Mouse (Mus musculus) fibroblast of lung, adult 2 months (primary cell): ENCODE results near the gene H2-Ab1.
"Not testable (repeated sequence)": the region's sequence is repeated elsewhere in the genome, so short reads cannot be mapped to it uniquely, and the experiment has no call there.

Experiments used
- DNase-seq: peaks from one replicate; pipeline ENCODE4 v3.0.0-alpha.2; 2011; ENCODE audit warnings: low read depth

H2-Ab1 gene

GRCm38 (mm10) chr17:34257594-34258375 is at the start of gene H2-Ab1:
TSS of gene H2-Ab1 (plus strand) at chr17:34257689.
- peak; percentile 59 for DNase-seq

DNA sequence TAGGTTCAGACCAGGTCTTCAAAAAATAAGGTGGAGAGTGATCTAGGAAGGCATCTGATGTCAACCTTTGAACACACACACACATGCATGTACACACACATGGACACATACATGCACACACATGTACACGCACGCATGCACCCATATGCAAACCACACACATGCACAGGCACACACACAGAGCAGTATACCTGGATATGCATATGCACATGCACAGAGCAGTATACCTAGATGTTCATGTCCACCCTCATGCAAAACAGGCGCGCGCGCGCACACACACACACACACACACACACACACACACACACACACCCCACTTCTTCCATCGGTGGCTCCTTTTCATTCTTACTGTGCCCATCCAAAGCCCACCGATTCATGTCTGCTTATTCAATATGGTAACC is 49.6 kb upstream of the H2-Ab1 start:
- DNase-seq: no peak

- no peak for DNase-seq
These were observed 49.1 kb upstream of the H2-Ab1 start for GRCm38 (mm10) chr17:34208421-34208820.

- DNase-seq: no peak
These were observed 47.8 kb upstream of the H2-Ab1 start for GRCm38 (mm10) chr17:34209680-34210079.

GRCm38 (mm10) chr17:34210599-34210998 is 46.9 kb upstream of the H2-Ab1 start:
- no peak for DNase-seq

- no peak for DNase-seq
These were observed 45.6 kb upstream of the H2-Ab1 start for GRCm38 (mm10) chr17:34211746-34212365.

DNA sequence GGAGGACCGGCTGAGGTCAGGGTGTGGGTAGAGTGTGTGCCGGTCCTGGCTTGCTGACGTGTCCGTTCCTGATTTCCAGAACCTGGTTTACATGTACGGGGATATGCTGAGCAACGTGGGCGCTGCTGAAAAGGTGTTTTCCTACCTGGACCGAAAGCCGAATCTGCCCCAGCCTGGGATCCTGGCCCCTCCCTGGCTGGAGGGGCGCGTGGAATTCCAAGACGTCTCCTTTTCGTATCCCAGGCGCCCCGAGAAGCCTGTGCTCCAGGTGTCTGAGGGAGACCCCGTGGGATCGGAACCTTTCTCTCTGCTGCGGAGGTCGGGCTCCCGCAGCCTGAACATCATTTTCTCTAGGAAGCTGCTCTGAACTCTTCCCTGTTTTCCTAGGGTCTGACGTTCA is 43.6 kb upstream of the H2-Ab1 start:
- DNase-seq: no peak

DNA sequence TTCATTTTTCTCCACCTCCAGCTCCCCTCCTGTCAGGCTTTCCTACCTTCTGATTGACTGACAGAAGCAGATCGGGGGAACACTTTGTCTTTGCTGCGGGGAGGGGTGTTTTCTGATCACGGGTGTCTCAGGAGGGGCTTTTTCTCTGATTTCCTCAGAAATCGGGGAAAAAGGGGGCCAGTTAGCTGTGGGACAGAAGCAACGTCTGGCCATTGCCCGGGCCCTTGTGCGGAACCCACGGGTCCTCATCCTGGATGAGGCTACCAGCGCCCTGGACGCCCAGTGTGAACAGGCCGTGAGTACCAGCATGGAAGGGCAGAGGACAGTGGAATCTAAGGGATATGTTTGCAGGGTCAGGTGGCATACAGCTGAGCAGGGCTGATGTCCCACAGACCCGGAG is 42.3 kb upstream of the H2-Ab1 start:
- no peak for DNase-seq

- DNase-seq: no peak
These were observed 40.1 kb upstream of the H2-Ab1 start for GRCm38 (mm10) chr17:34217216-34217928.

GRCm38 (mm10) chr17:34217986-34218385 is 39.5 kb upstream of the H2-Ab1 start:
- no peak for DNase-seq

DNA sequence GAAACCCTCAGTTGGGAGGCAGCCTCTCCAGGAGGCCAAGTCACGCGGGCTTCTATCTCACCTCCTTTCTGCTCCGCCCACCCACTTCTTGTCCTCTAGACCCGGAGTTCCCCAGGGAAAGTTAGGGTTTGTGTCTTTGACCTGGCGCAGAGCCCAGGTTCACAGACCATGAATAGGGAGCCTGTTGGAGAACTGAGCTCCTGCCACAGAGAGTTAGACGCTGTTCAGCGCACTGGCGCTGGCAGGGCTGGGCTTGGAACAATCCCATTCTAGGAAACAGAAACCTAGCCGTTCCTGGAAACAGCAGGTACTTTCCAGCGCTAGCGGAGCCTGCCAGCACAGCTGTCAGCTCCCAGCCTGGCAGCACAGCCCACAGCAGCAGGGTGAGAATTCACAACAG is 38.8 kb upstream of the H2-Ab1 start:
- DNase-seq: peak; percentile 97

GRCm38 (mm10) chr17:34219096-34219495 is 38.4 kb upstream of the H2-Ab1 start:
- DNase-seq: not testable (repeated sequence)

DNA sequence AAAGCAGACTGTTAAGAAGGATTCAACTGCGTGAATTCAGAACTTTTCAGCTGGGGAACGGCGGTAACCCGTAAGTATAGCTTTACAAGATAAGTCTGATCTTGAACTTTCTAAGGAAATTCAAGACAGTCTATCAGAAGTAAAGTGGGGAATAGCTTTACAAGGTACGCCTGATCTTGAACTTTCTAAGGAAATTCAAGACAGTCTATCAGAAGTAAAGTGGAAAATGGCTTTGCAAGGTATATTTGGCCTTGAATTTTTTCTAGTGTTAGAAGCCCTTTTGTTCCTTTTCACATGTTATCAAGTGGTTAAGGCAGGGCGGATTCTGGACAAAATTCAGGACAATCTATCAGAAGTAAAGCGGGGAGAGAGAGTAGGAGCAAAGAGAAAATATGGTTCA is 37.7 kb upstream of the H2-Ab1 start:
- not testable (repeated sequence) for DNase-seq

DNA sequence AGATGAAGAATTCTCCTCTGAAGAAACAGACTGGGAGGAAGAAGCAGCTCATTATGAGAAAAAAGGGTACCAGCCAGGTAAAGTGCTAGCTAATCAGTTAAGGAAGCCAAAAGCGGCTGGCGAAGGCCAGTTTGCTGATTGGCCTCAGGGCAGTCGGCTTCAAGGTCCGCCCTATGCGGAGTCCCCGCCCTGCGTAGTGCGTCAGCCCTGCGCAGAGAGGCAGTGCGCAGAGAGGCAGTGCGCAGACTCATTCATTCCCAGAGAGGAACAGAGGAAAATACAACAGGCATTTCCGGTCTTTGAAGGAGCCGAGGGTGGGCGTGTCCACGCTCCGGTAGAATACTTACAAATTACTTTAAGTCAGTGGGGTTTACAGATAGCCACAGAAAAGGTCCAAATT is 37.1 kb upstream of the H2-Ab1 start:
- not testable (repeated sequence) for DNase-seq

DNA sequence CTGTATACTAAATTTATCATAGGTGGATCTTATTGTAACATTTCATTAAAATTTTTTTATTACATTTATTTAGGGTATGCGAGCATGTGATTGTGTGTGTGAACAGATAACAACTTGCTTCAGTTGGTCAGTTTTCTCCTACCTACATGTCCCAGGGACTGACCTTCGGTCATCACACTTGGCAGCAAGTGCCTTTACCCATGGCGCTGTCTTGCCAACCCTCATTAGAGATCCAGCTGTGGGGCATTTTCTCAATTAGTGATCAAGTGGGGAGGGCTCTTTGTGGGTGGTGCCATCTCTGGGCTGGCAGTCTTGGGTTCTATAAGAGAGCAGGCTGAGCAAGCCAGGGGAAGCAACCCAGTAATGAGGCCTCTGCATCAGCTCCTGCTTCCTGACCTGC is 32.7 kb upstream of the H2-Ab1 start:
- DNase-seq: no peak

DNA sequence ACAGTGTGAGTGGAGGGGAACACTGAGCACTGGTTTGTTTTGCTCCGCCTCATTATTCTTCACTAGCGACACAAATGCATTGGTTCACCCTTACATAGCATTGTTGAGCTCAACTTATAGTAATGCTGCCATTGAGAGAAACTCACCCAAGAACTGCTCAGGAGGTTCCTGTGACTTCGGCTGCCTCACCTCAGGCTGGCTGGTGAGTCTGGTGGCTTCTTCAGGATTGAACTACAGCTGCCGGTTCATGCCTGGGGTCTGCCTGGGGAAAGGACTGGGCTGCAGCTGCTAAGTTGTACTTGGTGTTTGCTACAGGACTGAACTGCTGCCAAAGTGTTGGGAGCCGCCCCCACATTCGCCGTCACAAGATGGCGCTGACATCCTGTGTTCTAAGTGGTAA is 32.1 kb upstream of the H2-Ab1 start:
- DNase-seq: no peak

- not testable (repeated sequence) for DNase-seq
These were observed 31.6 kb upstream of the H2-Ab1 start for GRCm38 (mm10) chr17:34225911-34226310.

DNA sequence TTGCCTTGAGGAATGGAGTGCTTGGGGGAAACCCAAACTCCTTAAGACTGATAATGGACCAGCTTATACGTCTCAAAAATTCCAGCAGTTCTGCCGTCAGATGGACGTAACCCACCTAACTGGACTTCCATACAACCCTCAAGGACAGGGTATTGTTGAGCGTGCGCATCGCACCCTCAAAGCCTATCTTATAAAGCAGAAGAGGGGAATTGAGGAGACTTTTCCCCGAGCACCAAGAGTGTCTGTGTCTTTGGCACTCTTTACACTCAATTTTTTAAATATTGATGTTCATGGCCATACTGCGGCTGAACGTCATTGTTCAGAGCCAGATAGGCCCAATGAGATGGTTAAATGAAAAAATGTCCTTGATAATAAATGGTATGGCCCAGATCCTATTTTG is 26.5 kb upstream of the H2-Ab1 start:
- not testable (repeated sequence) for DNase-seq

GRCm38 (mm10) chr17:34232021-34232420 is 25.5 kb upstream of the H2-Ab1 start:
- DNase-seq: not testable (repeated sequence)

DNA sequence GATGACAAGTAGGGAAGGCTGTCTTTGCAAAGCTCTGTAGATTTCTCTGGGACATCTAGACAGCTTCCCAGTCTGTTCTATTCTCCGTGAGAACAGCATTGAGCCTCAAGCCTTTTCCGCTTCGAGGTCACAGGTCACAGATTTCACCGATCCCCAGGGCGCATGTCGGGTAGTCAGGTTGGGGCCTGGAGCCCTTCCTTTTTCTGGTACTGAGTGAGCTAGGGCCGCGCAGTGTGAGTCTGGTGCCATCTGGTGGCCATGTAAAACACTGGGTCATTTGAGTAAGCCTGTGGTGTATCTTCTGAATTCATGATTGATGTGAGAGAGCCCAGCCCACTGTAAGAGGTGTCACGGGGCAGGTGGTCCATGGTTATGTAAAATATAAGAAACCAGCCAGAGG is 22.6 kb upstream of the H2-Ab1 start:
- peak; percentile 61 for DNase-seq

- DNase-seq: peak; percentile 18
These were observed 20.8 kb upstream of the H2-Ab1 start for GRCm38 (mm10) chr17:34236691-34237090.

- no peak for DNase-seq
These were observed 19.7 kb upstream of the H2-Ab1 start for GRCm38 (mm10) chr17:34237741-34238140.

GRCm38 (mm10) chr17:34238706-34239105 is 18.8 kb upstream of the H2-Ab1 start, which contains the start of gene H2-Ob:
TSS of gene H2-Ob (plus strand) at chr17:34238903.
- DNase-seq: no peak
